Mouse (Mus musculus) CD4-positive helper T cell, adult 2 months (primary cell): ENCODE measurements at regions not wholly inside any gene's neighbourhood (a gene's known extent, or its start where the extent isn't known, plus 50 kb on each side); places are given as distances from the start of the nearest gene placed in this dataset.

Source experiments
- DNase-seq: peaks from one replicate; pipeline ENCODE4 v3.0.0-alpha.2; 2012; ENCODE audit warnings: low read depth, missing footprints, low spot score

DNA sequence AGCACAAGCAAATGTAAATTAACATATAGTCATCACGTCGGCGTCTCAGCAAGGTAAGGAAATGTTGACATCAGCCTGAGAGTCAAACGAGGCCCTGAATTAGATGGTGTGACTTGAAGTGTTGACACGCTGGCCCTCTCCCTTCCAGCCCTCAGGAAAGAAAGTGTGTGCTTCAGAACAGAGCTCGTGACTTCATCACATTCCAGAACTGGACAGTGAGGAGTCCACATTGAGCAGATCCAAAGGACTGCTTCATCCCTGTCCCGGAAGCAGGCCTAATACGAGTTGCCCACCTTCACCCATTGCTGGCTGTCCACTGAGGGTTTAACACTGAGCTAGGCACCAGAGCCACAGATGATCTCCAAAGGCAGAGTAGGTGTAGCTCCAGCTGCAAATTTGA, 54.0 kb upstream of the Zfp703 start:
- no peak for DNase-seq
